Mouse (Mus musculus): ENCODE data around the gene Arid5b.

Gene Arid5b

GRCm38 (mm10) chr10:68269789-68270188 lies 8.8 kb downstream of the Arid5b start:
- DNase-seq (ENCODE audit: extremely low spot score): no peak

GRCm38 (mm10) chr10:68268629-68269028 lies 9.9 kb downstream of the Arid5b start:
- no peak for DNase-seq (ENCODE audit: extremely low spot score)

GRCm38 (mm10) chr10:68263969-68264688 lies 14.4 kb downstream of the Arid5b start:
- no peak for DNase-seq (ENCODE audit: extremely low spot score)

GRCm38 (mm10) chr10:68263296-68263968 lies 15.1 kb downstream of the Arid5b start:
- no peak for DNase-seq (ENCODE audit: extremely low spot score)

GRCm38 (mm10) chr10:68259601-68260000 lies 18.9 kb downstream of the Arid5b start:
- DNase-seq (ENCODE audit: extremely low spot score): no peak

- DNase-seq (ENCODE audit: extremely low spot score): no peak
Measured at GRCm38 (mm10) chr10:68257358-68258056, 21.0 kb downstream of the Arid5b start.

- DNase-seq (ENCODE audit: extremely low spot score): no peak
Measured at GRCm38 (mm10) chr10:68256134-68256533, 22.4 kb downstream of the Arid5b start.

- DNase-seq (ENCODE audit: extremely low spot score): no peak
Measured at GRCm38 (mm10) chr10:68253452-68254117, 25.0 kb downstream of the Arid5b start.

GRCm38 (mm10) chr10:68252650-68253049 lies 25.9 kb downstream of the Arid5b start:
- no peak for DNase-seq (ENCODE audit: extremely low spot score)

- no peak for DNase-seq (ENCODE audit: extremely low spot score)
Measured at GRCm38 (mm10) chr10:68249355-68249782, 29.2 kb downstream of the Arid5b start.

GRCm38 (mm10) chr10:68248281-68249015 lies 30.1 kb downstream of the Arid5b start:
- DNase-seq (ENCODE audit: extremely low spot score): no peak

- DNase-seq (ENCODE audit: extremely low spot score): no peak
Measured at GRCm38 (mm10) chr10:68247490-68248280, 30.9 kb downstream of the Arid5b start.

- DNase-seq (ENCODE audit: extremely low spot score): no peak
Measured at GRCm38 (mm10) chr10:68246603-68247247, 31.8 kb downstream of the Arid5b start.

- no peak for DNase-seq (ENCODE audit: extremely low spot score)
Measured at GRCm38 (mm10) chr10:68240804-68241485, 37.6 kb downstream of the Arid5b start.

GRCm38 (mm10) chr10:68240094-68240803 lies 38.3 kb downstream of the Arid5b start:
- no peak for DNase-seq (ENCODE audit: extremely low spot score)

GRCm38 (mm10) chr10:68239426-68240070 lies 39.0 kb downstream of the Arid5b start:
- no peak for DNase-seq (ENCODE audit: extremely low spot score)

GRCm38 (mm10) chr10:68238707-68239425 lies 39.7 kb downstream of the Arid5b start:
- no peak for DNase-seq (ENCODE audit: extremely low spot score)

GRCm38 (mm10) chr10:68238182-68238581 lies 40.4 kb downstream of the Arid5b start:
- DNase-seq (ENCODE audit: extremely low spot score): no peak
